Mouse (Mus musculus) midbrain, embryonic 11.5 days (tissue): ENCODE data around the gene Parva. TPM values are rescaled to one million over a fixed set of nuclear protein-coding genes. Genes with fewer than 3 reads are reported as not detected.

Experiments
- ATAC-seq: fragments of 200-750 bp; cut with Nextera tagmentation; 2 replicates; pipeline ENCODE4 v1.8.0; 2017; ENCODE audit warnings: moderate TSS enrichment, moderate library complexity; ENCODE audit not compliant: low FRiP score
- DNase-seq: peaks from one replicate; pipeline ENCODE4 v3.0.0; 2015; ENCODE audit warnings: low spot score; ENCODE audit errors: missing footprints
- H3K27ac ChIP-seq: fragments of 300-500 bp; sonication (generic); 2 replicates; pipeline ENCODE4 v1.5.1; 2014; ENCODE audit warnings: low read depth, low read length
- H3K27me3 ChIP-seq: fragments of 300-500 bp; sonication (generic); 2 replicates; pipeline ENCODE4 v1.6.1; 2014; ENCODE audit warnings: mild to moderate bottlenecking, low read length, moderate library complexity, mixed read lengths; ENCODE audit not compliant: control insufficient read depth, insufficient read depth
- H3K36me3 ChIP-seq: fragments of 300-500 bp; sonication (generic); 2 replicates; pipeline ENCODE4 v1.6.1; 2014; ENCODE audit warnings: mild to moderate bottlenecking, low read length, moderate library complexity, mixed read lengths; ENCODE audit not compliant: control insufficient read depth, insufficient read depth
- H3K4me1 ChIP-seq: fragments of 300-500 bp; sonication (generic); 2 replicates; pipeline ENCODE4 v1.6.1; 2014; ENCODE audit warnings: low read length; ENCODE audit not compliant: control insufficient read depth, insufficient read depth
- H3K4me2 ChIP-seq: fragments of 300-500 bp; sonication (generic); 2 replicates; pipeline ENCODE4 v1.6.1; 2014; ENCODE audit warnings: mild to moderate bottlenecking, moderate library complexity
- H3K4me3 ChIP-seq: fragments of 300-500 bp; sonication (generic); 2 replicates; pipeline ENCODE4 v1.5.1; 2014; ENCODE audit warnings: low read depth, low read length
- H3K9ac ChIP-seq: fragments of 300-500 bp; sonication (generic); 2 replicates; pipeline ENCODE4 v1.6.1; 2014; ENCODE audit warnings: low read length
- H3K9me3 ChIP-seq: fragments of 300-500 bp; sonication (generic); 2 replicates; pipeline ENCODE4 v1.6.1; 2016; ENCODE audit warnings: low read length; ENCODE audit not compliant: control insufficient read depth
- WGBS: fragments of 180-500 bp; shearing (Covaris S2); extraction: QIAGEN DNeasy Blood & Tissue Kit; methylation state at CpG from one replicate; pipeline ENCODE4 v1.1.7; 2014; 5-methylcytosine and 5-hydroxymethylcytosine counted together
- polyA plus RNA-seq: library from polyadenylated mRNA; unstranded; fragments of >200 nt; fragmentation: Nextera tagmentation; extraction: Ambion mirVana; gene quantifications from 2 replicates; pipeline ENCODE4 v1.2.1, GENCODE M21; 2014

Gene Parva
- polyA plus RNA-seq, 1 experiment from 2014 or later: 50.2 TPM

- H3K9ac ChIP-seq: no peak overlapping the region
- H3K36me3 ChIP-seq: no peaks in the 10 kb centered on the region
- H3K4me1 ChIP-seq: peaks cover 7% of the 10 kb centered on the region; the same call in 1 of the 2 replicates
- 81% methylated on average over 7 of the region's 7 CpGs for WGBS
- no peak overlapping the region for H3K4me2 ChIP-seq
- no peak for ATAC-seq
- no peaks in the 10 kb centered on the region for H3K9me3 ChIP-seq
- no peak overlapping the region for H3K27ac ChIP-seq
- no peak for DNase-seq
- no peaks in the 10 kb centered on the region for H3K27me3 ChIP-seq
- no peak overlapping the region for H3K4me3 ChIP-seq
Measured at GRCm38 (mm10) chr7:112496921-112497320, 69.6 kb downstream of the Parva start.

- Histone ChIP-seq H3K27me3 (no peaks in the 10 kb centered on the region), H3K4me1 (peaks cover 16% of the 10 kb centered on the region), H3K4me3 (no peak overlapping the region), H3K4me2 (no peak overlapping the region), H3K9me3 (no peaks in the 10 kb centered on the region), H3K9ac (no peak overlapping the region), H3K36me3 (no peaks in the 10 kb centered on the region), H3K27ac (no peak overlapping the region)
- ATAC-seq (no peak), DNase-seq (no peak)
- 74% methylated on average over 9 of the region's 9 CpGs for WGBS
Measured at GRCm38 (mm10) chr7:112498591-112499301, 71.4 kb downstream of the Parva start.

- no peak for ATAC-seq
- H3K9me3 ChIP-seq: no peaks in the 10 kb centered on the region
- H3K4me3 ChIP-seq: no peak overlapping the region
- no peaks in the 10 kb centered on the region for H3K27me3 ChIP-seq
- DNase-seq: no peak
- H3K4me1 ChIP-seq: peaks cover 10% of the 10 kb centered on the region
- H3K36me3 ChIP-seq: no peaks in the 10 kb centered on the region
- 78% methylated on average over 10 of the region's 10 CpGs for WGBS
- no peak overlapping the region for H3K4me2 ChIP-seq
- no peak overlapping the region for H3K27ac ChIP-seq
- H3K9ac ChIP-seq: no peak overlapping the region
Measured at GRCm38 (mm10) chr7:112499453-112500133, 72.3 kb downstream of the Parva start.

- no peak for ATAC-seq
- H3K36me3 ChIP-seq: no peaks in the 10 kb centered on the region
- 69% methylated on average over 7 of the region's 7 CpGs for WGBS
Measured at GRCm38 (mm10) chr7:112500134-112500490, 72.8 kb downstream of the Parva start.

GRCm38 (mm10) chr7:112502050-112502809 is 74.9 kb downstream of the Parva start:
- H3K4me2 ChIP-seq: no peak overlapping the region
- ATAC-seq (no peak), DNase-seq (no peak)
- H3K9ac ChIP-seq: no peak overlapping the region
- H3K4me1 ChIP-seq: peaks cover 8% of the 10 kb centered on the region
- H3K27me3 ChIP-seq: no peaks in the 10 kb centered on the region
- H3K36me3 ChIP-seq: no peaks in the 10 kb centered on the region
- no peaks in the 10 kb centered on the region for H3K9me3 ChIP-seq
- no peak overlapping the region for H3K4me3 ChIP-seq
- H3K27ac ChIP-seq: no peak overlapping the region
- 41% methylated on average over 18 of the region's 18 CpGs for WGBS

More at GRCm38 (mm10) chr7:112500134-112500490, 72.8 kb downstream of the Parva start:
- Histone ChIP-seq H3K9ac (no peak overlapping the region), H3K27me3 (no peaks in the 10 kb centered on the region), H3K4me2 (no peak overlapping the region), H3K4me3 (no peak overlapping the region), H3K9me3 (no peaks in the 10 kb centered on the region), H3K27ac (no peak overlapping the region), H3K4me1 (peaks cover 8% of the 10 kb centered on the region)
- no peak for DNase-seq

- H3K4me2 ChIP-seq: no peak overlapping the region
- no peak overlapping the region for H3K27ac ChIP-seq
- H3K9me3 ChIP-seq: no peaks in the 10 kb centered on the region
- no peak overlapping the region for H3K4me3 ChIP-seq
- ATAC-seq (no peak), DNase-seq (no peak)
- WGBS: 69% methylated on average over 5 of the region's 5 CpGs
- H3K9ac ChIP-seq: no peak overlapping the region; the same call in 1 of the 2 replicates
- no peaks in the 10 kb centered on the region for H3K36me3 ChIP-seq
- H3K4me1 ChIP-seq: peaks cover 8% of the 10 kb centered on the region
- no peaks in the 10 kb centered on the region for H3K27me3 ChIP-seq
Measured at GRCm38 (mm10) chr7:112502845-112503244, 75.5 kb downstream of the Parva start.

GRCm38 (mm10) chr7:112503448-112503847 is 76.1 kb downstream of the Parva start:
- no peak for ATAC-seq
- no peak overlapping the region for H3K9ac ChIP-seq
- H3K9me3 ChIP-seq: no peaks in the 10 kb centered on the region
- no peak overlapping the region for H3K4me2 ChIP-seq
- H3K36me3 ChIP-seq: no peaks in the 10 kb centered on the region
- peaks cover 8% of the 10 kb centered on the region for H3K4me1 ChIP-seq
- no peak for DNase-seq
- WGBS: 81% methylated on average over 6 of the region's 6 CpGs
- no peak overlapping the region for H3K27ac ChIP-seq
- no peak overlapping the region for H3K4me3 ChIP-seq
- H3K27me3 ChIP-seq: no peaks in the 10 kb centered on the region

- 88% methylated on average over 3 of the region's 3 CpGs for WGBS
- Histone ChIP-seq H3K4me3 (no peak overlapping the region), H3K27ac (no peak overlapping the region), H3K36me3 (no peaks in the 10 kb centered on the region), H3K27me3 (no peaks in the 10 kb centered on the region), H3K4me2 (no peak overlapping the region), H3K9me3 (no peaks in the 10 kb centered on the region), H3K9ac (no peak overlapping the region), H3K4me1 (peaks cover 8% of the 10 kb centered on the region)
- ATAC-seq: no peak
- DNase-seq: no peak
Measured at GRCm38 (mm10) chr7:112503917-112504316, 76.6 kb downstream of the Parva start.

- H3K9ac ChIP-seq: no peak overlapping the region
- no peaks in the 10 kb centered on the region for H3K36me3 ChIP-seq
- no peaks in the 10 kb centered on the region for H3K27me3 ChIP-seq
- H3K4me1 ChIP-seq: peaks cover 15% of the 10 kb centered on the region
- H3K27ac ChIP-seq: no peak overlapping the region
- WGBS: 91% methylated on average over 8 of the region's 8 CpGs
- no peak for DNase-seq
- no peak overlapping the region for H3K4me3 ChIP-seq
- H3K4me2 ChIP-seq: no peak overlapping the region
- no peaks in the 10 kb centered on the region for H3K9me3 ChIP-seq
- no peak for ATAC-seq
Measured at GRCm38 (mm10) chr7:112509107-112509506, 81.8 kb downstream of the Parva start.
